Mouse (Mus musculus) liver, embryonic 16.5 days (tissue): Measurements from ENCODE around the gene S100a16. TPM values are rescaled to one million over a fixed set of nuclear protein-coding genes. Genes with fewer than 3 reads are reported as not detected.

ENCODE experiments used
- ATAC-seq: fragments of 200-750 bp; cut with Nextera tagmentation; 2 replicates; pipeline ENCODE4 v1.8.0; 2017; ENCODE audit warnings: low read depth, mild to moderate bottlenecking, moderate number of reproducible peaks, moderate library complexity
- H3K27ac ChIP-seq: fragments of 300-500 bp; sonication (generic); 2 replicates; pipeline ENCODE4 v1.5.1; 2014; ENCODE audit warnings: mild to moderate bottlenecking, low read length
- H3K27me3 ChIP-seq: fragments of 300-500 bp; sonication (generic); 2 replicates; pipeline ENCODE4 v1.6.1; 2014; ENCODE audit warnings: low read depth, low read length, mixed read lengths; ENCODE audit not compliant: control insufficient read depth, insufficient read depth
- H3K36me3 ChIP-seq: fragments of 300-500 bp; sonication (generic); 2 replicates; pipeline ENCODE4 v1.6.1; 2014; ENCODE audit warnings: mild to moderate bottlenecking; ENCODE audit not compliant: control insufficient read depth, insufficient read depth
- H3K4me1 ChIP-seq: fragments of 300-500 bp; sonication (generic); 2 replicates; pipeline ENCODE4 v1.6.1; 2014; ENCODE audit warnings: low read depth, low read length, mixed read lengths; ENCODE audit not compliant: control insufficient read depth
- H3K4me2 ChIP-seq: fragments of 300-500 bp; sonication (generic); 2 replicates; pipeline ENCODE4 v1.6.1; 2014; ENCODE audit warnings: low read depth, low read length, mixed read lengths
- H3K4me3 ChIP-seq: fragments of 300-500 bp; sonication (generic); 2 replicates; pipeline ENCODE4 v1.5.1; 2014; ENCODE audit warnings: low read depth, mild to moderate bottlenecking, low read length
- H3K9ac ChIP-seq: fragments of 300-500 bp; sonication (generic); 2 replicates; pipeline ENCODE4 v1.6.1; 2014; ENCODE audit warnings: low read depth, low read length
- H3K9me3 ChIP-seq: fragments of 300-500 bp; sonication (generic); replicated peaks from 2 replicates; pipeline ENCODE4 v1.6.1; 2016; ENCODE audit warnings: low read length; ENCODE audit not compliant: control insufficient read depth
- WGBS: fragments of 180-500 bp; shearing (Covaris S2); extraction: QIAGEN DNeasy Blood & Tissue Kit; methylation state at CpG from one replicate; pipeline ENCODE4 v1.1.7; 2014; ENCODE audit not compliant: insufficient replicate concordance; 5-methylcytosine and 5-hydroxymethylcytosine counted together
- polyA plus RNA-seq: library from polyadenylated mRNA; unstranded; fragments of >200 nt; fragmentation: Nextera tagmentation; extraction: Ambion mirVana; gene quantifications from 2 replicates; pipeline ENCODE4 v1.2.1, GENCODE M21; 2015

S100a16 gene
- polyA plus RNA-seq, 1 experiment from 2014 or later: 34.8 TPM

DNA sequence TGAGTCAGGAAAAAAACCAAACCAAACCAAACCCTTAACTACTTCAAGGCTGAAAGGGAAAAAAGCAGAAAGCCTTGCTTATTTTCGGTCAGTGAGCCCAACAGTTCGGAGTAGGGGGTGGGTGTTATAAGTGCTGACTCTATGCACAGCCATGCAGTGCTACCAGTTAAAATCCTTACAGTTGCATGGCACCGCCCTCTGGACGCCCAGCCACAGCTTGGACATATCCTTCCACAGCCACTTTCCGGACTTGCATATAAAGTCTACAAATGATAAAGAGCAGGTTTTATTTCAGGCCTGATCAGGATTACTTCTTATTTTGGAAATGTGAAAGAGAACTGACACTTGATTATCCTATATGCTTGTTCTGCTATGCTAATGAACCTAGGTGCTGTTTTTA, 31.8 kb upstream of the S100a16 start:
- Histone ChIP-seq H3K4me1 (peaks cover 14% of the 10 kb centered on the region), H3K27me3 (no peaks in the 10 kb centered on the region), H3K36me3 (peaks cover 66% of the 10 kb centered on the region), H3K4me2 (no peak overlapping the region), H3K27ac (no peak overlapping the region), H3K9me3 (no peaks in the 10 kb centered on the region), H3K4me3 (no peak overlapping the region), H3K9ac (no peak overlapping the region)
- 83% methylated on average over 5 of the region's 5 CpGs for WGBS
- ATAC-seq: no peak

DNA sequence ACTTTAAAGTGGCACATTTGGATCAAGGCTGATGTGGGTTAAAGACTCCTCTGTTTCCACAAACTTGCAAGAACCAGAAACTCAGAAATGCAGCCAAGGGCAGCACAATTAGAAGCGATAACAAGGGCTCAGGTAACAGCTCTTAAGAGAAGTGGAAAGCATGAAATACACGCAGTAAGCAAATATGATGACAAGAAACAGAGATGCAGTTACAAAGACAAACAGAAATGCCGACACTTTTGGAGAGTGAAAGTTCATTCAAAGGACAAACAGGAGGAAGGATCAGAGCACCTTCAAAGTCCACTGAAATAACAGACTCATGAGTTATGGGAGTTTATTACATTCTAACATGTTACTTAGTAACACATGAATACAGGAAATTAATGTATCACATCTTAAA, 30.7 kb upstream of the S100a16 start:
- H3K36me3 ChIP-seq: peaks cover 59% of the 10 kb centered on the region

DNA sequence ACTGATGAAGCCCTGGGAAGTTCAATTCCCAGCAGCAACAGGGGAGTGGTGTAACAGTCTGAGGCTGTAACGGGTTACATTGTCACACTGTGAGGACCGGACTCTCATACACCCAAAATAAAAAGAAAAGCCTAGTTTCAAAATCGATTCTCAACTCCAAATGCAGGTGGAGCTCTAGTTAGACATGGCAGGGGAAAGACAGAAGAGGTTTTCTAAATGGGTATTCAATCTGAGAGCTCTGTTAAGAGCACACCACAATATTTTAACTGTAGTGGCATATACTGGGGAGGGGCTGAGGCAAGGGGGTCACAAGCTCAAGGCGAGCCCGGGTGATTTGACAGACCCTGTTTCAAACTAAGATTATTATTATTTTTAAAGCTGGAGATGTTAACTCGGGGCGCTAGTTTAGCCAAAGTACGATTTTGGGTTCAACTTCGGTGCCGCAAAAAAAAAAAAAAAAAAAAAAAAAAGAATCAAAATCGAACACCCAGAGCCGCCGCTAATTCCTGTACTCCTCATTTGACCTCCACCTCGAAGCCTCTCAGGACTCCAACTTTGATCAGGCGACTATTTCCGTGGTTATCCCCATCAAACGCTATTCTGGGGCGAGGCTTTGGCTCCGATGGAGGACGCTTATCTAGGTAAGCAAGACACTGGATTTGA, 28.6 kb upstream of the S100a16 start:
- WGBS: under 1% methylated on average over 20 of the region's 20 CpGs
- Histone ChIP-seq H3K27me3 (no peaks in the 10 kb centered on the region), H3K9me3 (no peaks in the 10 kb centered on the region), H3K4me2 (peak overlapping the region; percentile 79), H3K9ac (peak overlapping the region; percentile 97), H3K36me3 (peaks cover 39% of the 10 kb centered on the region), H3K4me1 (peaks cover 14% of the 10 kb centered on the region), H3K27ac (peak overlapping the region; percentile 92), H3K4me3 (peak overlapping the region; percentile 96)
- ATAC-seq: no peak

More for the DNA sequence above, 30.7 kb upstream of the S100a16 start:
- Histone ChIP-seq H3K27ac (no peak overlapping the region), H3K4me2 (no peak overlapping the region), H3K27me3 (no peaks in the 10 kb centered on the region), H3K4me1 (peaks cover 14% of the 10 kb centered on the region), H3K9me3 (no peaks in the 10 kb centered on the region), H3K4me3 (no peak overlapping the region), H3K9ac (no peak overlapping the region)
- no peak for ATAC-seq
- 82% methylated on average over 3 of the region's 3 CpGs for WGBS

DNA sequence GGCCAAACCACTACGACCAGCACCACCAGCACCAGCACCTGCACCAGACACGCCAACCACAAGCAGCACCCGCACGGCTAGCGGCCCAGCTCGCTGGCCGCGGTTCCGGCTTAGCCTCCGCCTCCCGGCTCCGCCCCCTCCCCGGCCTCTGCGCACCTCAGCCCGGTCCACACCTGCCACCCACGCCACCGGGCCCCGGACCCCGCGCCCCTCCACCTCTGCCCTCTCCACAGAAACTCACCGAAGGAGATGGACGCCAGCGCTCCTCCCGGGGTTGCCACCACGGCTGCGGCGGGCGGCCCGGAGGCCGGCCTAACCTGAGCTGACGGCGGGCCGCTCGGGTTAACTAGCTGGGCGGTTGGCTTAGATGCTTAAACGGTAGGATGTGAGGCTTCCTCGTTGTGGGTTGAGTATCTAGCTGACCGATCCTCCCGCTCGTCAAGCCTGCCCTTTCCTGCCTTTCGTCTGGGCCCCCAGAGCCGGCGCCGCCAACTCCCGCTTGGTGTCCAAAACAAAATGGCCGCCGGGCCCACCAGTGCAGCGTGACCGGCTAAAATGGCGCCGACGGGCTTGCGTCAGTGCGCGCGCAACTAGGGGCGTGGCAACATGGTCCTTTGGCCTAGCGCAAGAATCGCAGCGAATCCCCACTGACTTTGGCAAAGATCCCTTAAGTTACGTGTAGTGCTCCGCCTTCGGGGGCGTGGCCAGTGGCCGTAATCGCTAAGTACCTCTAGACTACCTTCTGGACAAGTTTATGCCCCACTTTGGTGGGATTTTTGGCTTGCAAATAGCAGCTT, 27.9 kb upstream of the S100a16 start, which contains the start of gene Chtop:
Gene Chtop, minus strand, starts transcription at position 549 of the 797 bp plus-strand sequence.
- peak within 1 kb of the TSS; percentile 79 for H3K4me2 ChIP-seq
- H3K4me3 ChIP-seq: peak within 1 kb of the TSS; percentile 96
- WGBS: under 1% methylated on average over 62 of the region's 66 CpGs
- H3K9ac ChIP-seq: peak within 1 kb of the TSS; percentile 97
- peaks cover 21% of the 10 kb centered on the region for H3K4me1 ChIP-seq
- no peaks in the 10 kb centered on the region for H3K27me3 ChIP-seq
- H3K27ac ChIP-seq: peak within 1 kb of the TSS; percentile 92
- peak; percentile 92 for ATAC-seq
- peaks cover 33% of the 10 kb centered on the region for H3K36me3 ChIP-seq
- no peaks in the 10 kb centered on the region for H3K9me3 ChIP-seq

DNA sequence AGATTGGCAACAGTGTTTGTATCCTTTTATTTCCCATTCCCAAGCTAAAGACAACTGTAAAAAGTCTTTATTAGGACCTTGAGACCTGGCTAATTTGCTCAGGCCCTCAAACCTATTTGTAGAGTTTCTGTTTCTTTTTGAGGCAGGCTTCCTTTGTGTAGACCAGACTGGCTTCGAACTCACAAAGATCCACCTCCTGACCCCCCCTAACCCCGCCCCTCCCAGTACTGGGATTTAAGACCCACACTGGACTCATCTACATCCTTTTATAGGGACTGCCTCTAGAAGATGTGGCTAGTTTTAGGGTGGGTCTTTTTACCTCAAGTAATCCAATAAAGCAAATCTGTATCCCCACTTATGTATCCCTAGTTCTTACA, 27.3 kb upstream of the S100a16 start:
- Histone ChIP-seq H3K27ac (peak overlapping the region; percentile 79), H3K36me3 (peaks cover 28% of the 10 kb centered on the region), H3K9me3 (no peaks in the 10 kb centered on the region), H3K27me3 (no peaks in the 10 kb centered on the region), H3K4me2 (peak overlapping the region; percentile 53), H3K9ac (no peak overlapping the region), H3K4me3 (peak overlapping the region; percentile 96), H3K4me1 (peaks cover 26% of the 10 kb centered on the region)
- ATAC-seq: no peak
- WGBS: 13% methylated on average over 2 of the region's 2 CpGs

DNA sequence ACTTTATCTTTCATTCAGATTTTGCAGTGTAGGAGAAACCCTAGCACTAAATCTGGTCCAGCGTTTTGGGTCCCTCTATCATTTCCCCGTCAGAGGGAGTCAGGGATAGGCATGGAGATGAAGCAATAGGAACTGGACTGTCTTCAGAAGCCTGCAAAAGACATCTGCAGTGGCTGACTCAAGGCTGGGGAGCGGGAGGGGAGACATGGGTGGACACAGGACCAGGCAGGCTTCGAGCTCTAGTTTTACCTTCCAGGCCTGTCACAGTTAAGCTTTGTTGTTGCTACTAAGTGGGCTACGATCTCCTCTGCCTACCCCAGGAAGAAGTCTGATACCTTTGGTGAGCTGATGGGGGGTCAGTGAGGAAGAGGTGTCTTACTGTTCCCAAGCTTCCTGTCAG, 24.8 kb upstream of the S100a16 start:
- Histone ChIP-seq H3K4me2 (no peak overlapping the region), H3K4me1 (peaks cover 37% of the 10 kb centered on the region), H3K36me3 (peaks cover 5% of the 10 kb centered on the region), H3K27ac (no peak overlapping the region), H3K27me3 (no peaks in the 10 kb centered on the region), H3K9ac (no peak overlapping the region), H3K9me3 (no peaks in the 10 kb centered on the region), H3K4me3 (no peak overlapping the region)
- 70% methylated on average over 5 of the region's 5 CpGs for WGBS
- no peak for ATAC-seq

DNA sequence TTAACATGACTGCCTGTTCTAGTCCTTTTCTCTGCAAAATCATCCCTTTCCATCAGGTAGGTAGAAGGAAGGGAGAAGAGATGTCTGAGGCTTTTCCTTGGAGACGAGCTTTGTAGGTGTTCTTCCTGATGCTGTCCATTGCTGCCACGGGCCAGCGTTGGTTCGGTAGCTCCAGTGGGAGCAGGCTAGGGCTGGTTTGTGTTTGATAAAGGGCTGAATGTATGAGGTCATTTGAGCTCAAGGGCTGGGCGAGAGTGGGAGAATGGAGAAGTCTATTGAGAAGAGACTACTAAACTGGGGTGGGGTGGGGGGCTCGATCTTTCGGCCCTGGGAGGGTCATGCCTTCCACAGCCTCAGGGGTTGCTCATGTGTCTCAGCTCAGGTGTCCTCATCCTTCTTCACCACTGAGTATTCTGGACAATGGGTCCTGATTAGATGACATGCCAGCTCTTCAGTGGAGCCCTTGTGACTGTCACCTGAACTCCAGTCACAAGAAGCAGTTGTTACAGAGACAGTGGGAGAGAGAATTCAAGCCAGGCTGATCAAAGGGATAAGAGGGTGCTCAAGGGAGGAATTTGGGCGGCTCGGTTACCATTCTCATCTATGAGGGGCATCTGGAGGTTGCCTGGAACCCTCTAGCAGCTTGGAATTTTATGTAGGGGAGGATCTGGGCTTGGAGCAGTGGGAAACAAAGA, 24.0 kb upstream of the S100a16 start:
- ATAC-seq: no peak
- H3K9ac ChIP-seq: peak overlapping the region; percentile 64; the same call in 1 of the 2 replicates

DNA sequence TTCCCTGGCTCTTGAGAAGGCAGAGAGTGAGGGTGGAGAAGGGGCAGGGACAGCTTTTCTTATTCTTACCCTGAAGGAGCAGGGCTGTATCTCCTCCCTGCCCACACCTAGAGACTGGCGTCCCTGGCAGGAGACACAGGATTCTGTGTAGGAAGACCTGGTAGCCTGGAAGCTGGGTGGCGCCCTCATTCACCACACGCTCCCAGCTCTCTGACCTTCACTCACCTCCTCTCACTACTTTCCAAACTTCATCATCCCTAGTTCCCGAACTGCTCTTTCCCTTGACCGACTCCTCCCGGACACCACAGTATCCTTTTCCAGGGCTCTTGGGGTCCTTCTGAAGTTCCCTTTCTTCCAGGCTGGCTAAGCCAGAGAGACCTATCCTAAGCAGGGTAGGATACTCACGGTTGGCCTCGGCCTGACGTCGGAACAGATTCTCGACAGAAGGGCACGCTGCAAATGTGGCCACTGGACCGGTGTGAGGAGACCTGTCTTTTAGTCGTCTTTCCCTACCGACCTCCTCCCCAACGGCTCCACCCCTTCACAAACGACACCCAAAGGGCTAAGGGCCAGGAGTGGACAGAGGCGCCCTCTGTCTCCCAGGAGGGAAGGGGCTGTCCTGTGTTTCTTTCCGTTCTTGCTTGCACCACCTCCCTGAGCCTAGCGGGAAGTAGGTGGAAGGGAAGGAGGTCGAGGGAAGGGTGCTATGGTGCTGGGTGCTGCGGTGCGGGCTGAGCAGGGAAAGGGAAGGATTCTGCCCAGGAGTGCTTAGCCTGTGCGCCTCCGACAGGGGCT, 23.1 kb upstream of the S100a16 start, which contains the start of the genes S100a1 and S100a13:
Gene S100a1, minus strand, starts transcription at position 597 of the 795 bp plus-strand sequence.
Gene S100a13, plus strand, starts transcription at position 640 of the 795 bp plus-strand sequence.
- Histone ChIP-seq H3K4me1 (peaks cover 27% of the 10 kb centered on the region), H3K4me2 (peak within 1 kb of the TSS; percentile 98), H3K36me3 (no peaks in the 10 kb centered on the region), H3K9ac (peak within 1 kb of the TSS; percentile 64), H3K27ac (peak within 1 kb of the TSS; percentile 32), H3K27me3 (no peaks in the 10 kb centered on the region), H3K4me3 (peak within 1 kb of the TSS; percentile 64), H3K9me3 (no peaks in the 10 kb centered on the region)
- peak; percentile 37 for ATAC-seq
- 3% methylated on average over 25 of the region's 25 CpGs for WGBS

More for the DNA sequence above, 24.0 kb upstream of the S100a16 start:
- no peaks in the 10 kb centered on the region for H3K36me3 ChIP-seq
- no peak overlapping the region for H3K27ac ChIP-seq
- no peaks in the 10 kb centered on the region for H3K9me3 ChIP-seq
- WGBS: 66% methylated on average over 9 of the region's 9 CpGs
- peaks cover 29% of the 10 kb centered on the region for H3K4me1 ChIP-seq
- no peak overlapping the region; the same call in 1 of the 2 replicates for H3K4me2 ChIP-seq
- H3K4me3 ChIP-seq: no peak overlapping the region
- no peaks in the 10 kb centered on the region for H3K27me3 ChIP-seq
